Mouse (Mus musculus) testis, adult 2 months (tissue): ENCODE data around the gene Xrcc2. TPM values are rescaled to one million over a fixed set of nuclear protein-coding genes. Genes with fewer than 3 reads are reported as not detected.
"Not testable (repeated sequence)": the region's sequence is repeated elsewhere in the genome, so short reads cannot be mapped to it uniquely, and the experiment has no call there.

Experiments
- H3K27ac ChIP-seq: fragments of 200-500 bp; 2 replicates; pipeline ENCODE4 v1.5.1; 2012; ENCODE audit warnings: low read depth, low read length; ENCODE audit not compliant: control insufficient read depth, insufficient read depth
- H3K27me3 ChIP-seq: fragments of 200-500 bp; 2 replicates; pipeline ENCODE4 v1.6.1; 2012; ENCODE audit warnings: mild to moderate bottlenecking, low read length, moderate library complexity; ENCODE audit not compliant: control insufficient read depth, insufficient read depth
- H3K36me3 ChIP-seq: fragments of 200-500 bp; 2 replicates; pipeline ENCODE4 v1.6.1; 2012; ENCODE audit warnings: mild to moderate bottlenecking, low read length; ENCODE audit not compliant: control insufficient read depth, insufficient read depth
- H3K4me1 ChIP-seq: fragments of 200-500 bp; 2 replicates; pipeline ENCODE4 v1.6.1; 2012; ENCODE audit warnings: low read length; ENCODE audit not compliant: control insufficient read depth, insufficient read depth
- H3K4me3 ChIP-seq: fragments of 200-500 bp; 2 replicates; pipeline ENCODE4 v1.5.1; 2012; ENCODE audit warnings: low read depth, mild to moderate bottlenecking, low read length, moderate library complexity, mixed read lengths; ENCODE audit not compliant: control insufficient read depth
- CTCF ChIP-seq: fragments of 200-500 bp; IDR thresholded peaks from 2 replicates; pipeline ENCODE4 v1.5.1; 2012; ENCODE audit warnings: low read depth, mild to moderate bottlenecking, inconsistent platforms, low read length, moderate library complexity; ENCODE audit not compliant: control insufficient read depth, insufficient read depth, insufficient replicate concordance
- POLR2A ChIP-seq: fragments of 200-500 bp; IDR thresholded peaks from 2 replicates; pipeline ENCODE4 v1.6.1; 2012; ENCODE audit warnings: low read depth, mild to moderate bottlenecking, inconsistent platforms, low read length, moderate library complexity; ENCODE audit not compliant: control insufficient read depth
- polyA plus RNA-seq: library from polyadenylated mRNA; depleted of rRNA; stranded (reverse); fragments of >200 nt; gene quantifications from 2 replicates; pipeline ENCODE4 v1.2.3, GENCODE M21; 2012; rRNA removed

The Xrcc2 gene
- polyA plus RNA-seq = 16.2 and 17.7 TPM in 2 replicates

DNA sequence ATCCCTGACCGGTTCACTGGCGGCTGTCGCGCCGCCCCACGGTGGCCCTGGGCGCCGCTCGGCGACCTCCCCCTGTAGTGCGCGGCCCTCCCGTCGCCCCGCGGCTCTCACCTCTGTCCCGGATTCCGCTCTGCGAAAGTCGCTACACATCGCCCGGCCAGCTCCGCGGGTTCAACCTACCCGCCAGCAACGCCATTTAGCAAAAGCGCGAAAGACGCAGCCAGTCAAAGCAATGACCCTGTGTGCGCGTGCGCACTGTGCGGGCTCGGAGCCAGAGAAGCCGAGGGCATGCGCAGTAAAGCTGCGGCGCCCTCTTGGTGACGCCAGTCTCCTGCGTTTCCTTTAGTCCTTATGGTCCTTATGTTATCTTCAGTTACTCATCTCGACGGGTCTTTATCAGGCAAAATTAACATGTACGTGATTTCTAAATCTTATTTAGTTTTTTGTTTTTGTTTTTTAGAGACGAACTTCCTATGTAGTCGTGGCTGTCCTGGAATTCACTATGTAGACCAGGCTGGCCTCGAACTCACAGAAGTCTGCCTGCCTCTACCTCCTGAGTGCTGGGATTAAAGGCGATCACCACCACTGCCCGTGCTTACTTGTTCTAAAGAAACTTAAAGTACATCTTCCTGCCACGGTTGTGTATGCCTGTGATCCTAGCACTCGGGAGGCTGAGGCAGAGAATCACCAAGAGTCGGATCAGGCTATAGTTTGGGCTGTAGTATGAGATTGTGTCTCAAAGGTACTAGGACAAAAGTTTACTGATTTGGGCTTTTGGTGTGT is at the start of gene Xrcc2:
TSS of gene Xrcc2 (minus strand) at position 259 of the 783 bp plus-strand sequence.
- Histone ChIP-seq H3K4me1 (peaks cover 5% of the 10 kb centered on the region; the same call in 1 of the 2 replicates), H3K36me3 (0 out of 2 replicates have a peak, but pooled peaks cover 1% of the 10 kb centered on the region), H3K27me3 (no peaks in the 10 kb centered on the region), H3K4me3 (peak within 1 kb of the TSS; percentile 89), H3K27ac (peak within 1 kb of the TSS; percentile 68)
- peak; percentile 93 for TF ChIP-seq POLR2A
- TF ChIP-seq CTCF = no peak

DNA sequence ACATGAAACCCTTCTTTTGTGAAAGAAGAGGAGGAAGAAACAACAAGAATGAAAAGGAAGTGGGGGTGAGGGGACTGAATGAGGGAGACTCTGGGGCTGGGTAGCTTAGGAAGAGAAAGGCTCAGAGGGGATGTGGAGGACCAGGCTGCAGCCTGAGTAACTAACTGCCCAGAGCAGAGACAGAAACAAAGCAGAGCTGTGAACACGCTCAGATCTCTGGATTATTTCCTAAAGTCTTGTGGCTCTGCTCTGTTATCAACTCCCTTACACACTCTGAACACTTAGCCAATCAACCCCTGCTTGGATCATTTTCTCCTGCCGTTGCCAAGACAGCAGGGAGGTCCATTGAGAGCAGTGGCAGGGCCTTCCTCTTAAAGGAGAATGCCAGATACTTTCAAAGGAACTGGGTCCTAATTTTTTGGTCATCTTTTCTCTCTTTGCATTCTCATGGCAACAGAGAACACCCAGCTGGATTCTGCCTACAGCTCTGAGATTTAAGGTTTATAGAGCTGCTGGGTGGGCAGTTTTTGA is 48.7 kb upstream of the Xrcc2 start:
- Histone ChIP-seq H3K4me1 (peaks cover 3% of the 10 kb centered on the region), H3K4me3 (no peak overlapping the region), H3K36me3 (no peaks in the 10 kb centered on the region), H3K27me3 (no peaks in the 10 kb centered on the region), H3K27ac (peak overlapping the region; percentile 44; the same call in 1 of the 2 replicates)
- no peak for TF ChIP-seq CTCF

DNA sequence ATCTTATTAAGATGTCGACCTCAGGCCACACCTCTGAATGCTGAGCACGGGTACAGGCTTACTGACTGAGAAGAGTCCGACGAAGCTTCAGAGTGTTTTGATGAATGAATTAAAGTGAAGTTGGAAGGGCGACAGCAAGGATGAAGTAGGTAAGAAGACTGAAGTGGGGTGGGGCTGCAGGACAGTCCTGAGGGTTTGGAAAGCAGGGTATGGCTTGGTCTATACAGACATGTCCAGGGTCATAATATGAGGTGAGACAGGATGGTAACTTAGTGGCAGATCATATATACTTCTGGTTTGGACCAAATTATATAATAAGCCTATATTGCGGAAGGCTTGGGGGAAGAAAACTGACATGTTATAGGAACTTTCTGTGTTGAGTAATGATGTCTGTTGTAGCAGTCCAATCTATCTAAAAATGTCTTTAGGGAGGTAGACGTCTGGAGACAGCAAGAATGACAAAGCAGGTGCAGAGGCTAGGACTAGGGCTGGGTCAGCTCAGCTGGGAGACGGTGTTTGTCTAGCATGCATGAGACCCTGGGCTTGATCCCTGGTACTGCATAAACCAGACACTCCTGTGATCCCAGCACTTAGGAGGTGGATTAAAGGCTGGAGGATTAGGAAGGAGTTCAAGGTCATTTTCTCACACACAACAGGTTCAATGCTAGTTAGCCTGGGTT is 48.1 kb upstream of the Xrcc2 start:
- no peaks in the 10 kb centered on the region for H3K36me3 ChIP-seq
- H3K4me1 ChIP-seq = peaks cover 2% of the 10 kb centered on the region; the same call in 1 of the 2 replicates
- no peak overlapping the region for H3K4me3 ChIP-seq
- no peaks in the 10 kb centered on the region for H3K27me3 ChIP-seq
- no peak for TF ChIP-seq POLR2A
- no peak for TF ChIP-seq CTCF
- peak overlapping the region; percentile 44; the same call in 1 of the 2 replicates for H3K27ac ChIP-seq

DNA sequence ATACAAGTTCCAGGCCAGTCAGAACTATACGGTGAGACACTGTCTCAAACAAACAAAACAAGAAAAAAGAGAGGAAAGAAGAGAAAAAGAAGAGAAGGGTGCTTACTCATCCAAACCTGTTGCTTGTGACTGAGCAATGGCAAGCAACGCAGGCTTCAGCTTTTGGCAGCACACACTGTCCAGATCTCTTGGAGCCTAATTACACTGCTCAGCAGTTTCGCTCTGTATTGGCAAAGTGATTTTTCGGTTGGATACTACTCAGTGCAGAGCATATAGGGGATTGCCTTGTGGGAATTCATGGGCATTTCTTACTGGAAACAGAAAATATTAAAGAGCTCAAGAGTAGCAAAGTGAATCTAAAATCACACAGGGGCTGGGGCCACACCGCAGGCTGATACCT is 47.2 kb upstream of the Xrcc2 start:
- H3K27ac ChIP-seq = peak overlapping the region; percentile 33; the same call in 1 of the 2 replicates
- H3K36me3 ChIP-seq = no peaks in the 10 kb centered on the region
- TF ChIP-seq POLR2A (no peak), CTCF (no peak)
- H3K27me3 ChIP-seq = no peaks in the 10 kb centered on the region
- peaks cover 2% of the 10 kb centered on the region; the same call in 1 of the 2 replicates for H3K4me1 ChIP-seq
- H3K4me3 ChIP-seq = no peak overlapping the region

DNA sequence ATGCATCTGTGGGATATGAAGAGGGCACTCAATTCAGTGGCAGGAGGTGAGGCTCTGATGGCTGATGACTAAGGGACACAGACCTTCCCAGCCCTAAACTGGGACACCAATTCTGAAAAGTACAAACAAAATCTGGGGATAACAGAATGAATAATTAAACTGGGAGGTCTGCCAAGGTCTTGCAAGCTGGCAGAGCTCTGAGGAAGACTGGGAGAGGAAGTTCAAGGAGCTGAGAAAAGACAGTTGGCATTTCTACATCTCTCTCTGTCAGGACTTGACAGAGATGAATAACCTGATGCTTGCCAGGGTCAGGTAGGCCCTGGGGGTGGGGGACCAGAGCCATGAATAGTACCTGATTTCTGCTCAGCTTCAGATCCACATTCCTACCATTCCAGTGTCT is 45.9 kb upstream of the Xrcc2 start:
- H3K4me1 ChIP-seq = peaks cover 2% of the 10 kb centered on the region; the same call in 1 of the 2 replicates
- TF ChIP-seq POLR2A = no peak
- no peak for TF ChIP-seq CTCF
- 0 out of 2 replicates have a peak overlapping the region, but pooled peaks have one; percentile 12 for H3K27ac ChIP-seq
- H3K27me3 ChIP-seq = no peaks in the 10 kb centered on the region
- H3K4me3 ChIP-seq = no peak overlapping the region
- no peaks in the 10 kb centered on the region for H3K36me3 ChIP-seq

DNA sequence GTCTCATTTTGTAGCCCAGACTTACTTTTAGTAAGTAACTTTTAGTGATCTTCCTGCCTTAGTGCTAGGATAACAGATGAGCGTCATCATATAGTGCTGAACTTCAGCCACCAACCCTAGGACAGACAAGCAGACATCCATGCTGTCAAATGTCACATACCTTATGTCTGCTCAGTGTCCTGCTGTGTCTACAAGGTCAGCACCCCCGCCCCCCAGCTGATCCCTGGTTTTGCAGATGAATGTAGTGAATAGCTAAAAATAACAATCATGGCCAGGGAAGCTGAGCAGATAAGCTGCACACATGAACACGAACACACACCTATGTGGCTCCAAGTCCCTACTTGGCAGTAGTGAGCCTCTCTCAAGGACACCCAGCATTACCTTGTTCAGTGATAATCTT is 43.0 kb upstream of the Xrcc2 start:
- Histone ChIP-seq H3K27me3 (no peaks in the 10 kb centered on the region), H3K4me3 (no peak overlapping the region), H3K36me3 (no peaks in the 10 kb centered on the region), H3K4me1 (peaks cover 2% of the 10 kb centered on the region; the same call in 1 of the 2 replicates), H3K27ac (no peak overlapping the region)
- TF ChIP-seq CTCF (no peak), POLR2A (no peak)

DNA sequence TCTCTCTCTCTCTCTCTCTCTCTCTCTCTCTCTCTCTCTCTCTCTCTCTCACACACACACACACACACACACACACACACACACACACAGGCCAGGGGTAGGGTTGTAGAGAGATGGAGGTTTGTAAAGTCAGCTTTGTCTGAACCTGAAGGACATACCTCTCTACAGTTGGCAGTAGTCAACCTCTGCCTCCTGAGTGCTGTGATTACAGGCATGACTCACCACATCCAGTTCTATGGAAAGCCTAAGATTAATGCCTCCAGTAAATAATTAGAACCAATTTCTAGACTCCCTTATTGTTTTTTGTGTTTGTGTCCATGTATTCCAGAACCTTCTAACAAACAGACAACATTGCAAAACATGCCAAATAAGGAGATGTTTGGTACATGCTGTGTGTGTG is 42.3 kb upstream of the Xrcc2 start:
- no peak overlapping the region for H3K27ac ChIP-seq
- H3K4me3 ChIP-seq = no peak overlapping the region
- no peaks in the 10 kb centered on the region for H3K27me3 ChIP-seq
- peaks cover 2% of the 10 kb centered on the region; the same call in 1 of the 2 replicates for H3K4me1 ChIP-seq
- TF ChIP-seq CTCF (no peak), POLR2A (no peak)
- H3K36me3 ChIP-seq = no peaks in the 10 kb centered on the region

DNA sequence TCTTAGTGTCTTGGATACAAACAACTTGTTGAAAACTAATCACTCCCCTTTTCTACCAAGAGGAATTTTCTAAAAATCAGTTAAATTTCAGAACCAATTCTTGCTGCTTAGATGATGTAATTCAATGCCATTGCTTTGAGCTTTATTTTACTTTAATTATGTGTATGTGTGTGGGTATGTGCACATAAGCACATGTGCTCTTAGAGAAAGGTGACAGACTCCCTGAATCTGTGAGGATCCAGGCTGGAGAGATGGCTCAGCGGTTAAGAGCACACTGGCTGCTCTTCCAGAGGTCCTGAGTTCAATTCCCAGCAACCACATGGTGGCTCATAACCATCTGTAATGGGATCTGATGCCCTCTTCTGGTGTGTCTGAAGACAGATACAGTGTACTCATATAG is 33.3 kb upstream of the Xrcc2 start:
- H3K27ac ChIP-seq, H3K27me3 ChIP-seq, H3K4me3 ChIP-seq, H3K36me3 ChIP-seq, H3K4me1 ChIP-seq: not testable (repeated sequence)
